Mouse (Mus musculus) embryonic facial prominence, embryonic 15.5 days (tissue): Measurements from ENCODE around the gene Ntsr1. TPM values are rescaled to one million over a fixed set of nuclear protein-coding genes. Genes with fewer than 3 reads are reported as not detected.

Experiments
- ATAC-seq: fragments of 200-750 bp; cut with Nextera tagmentation; 2 replicates; pipeline ENCODE4 v1.8.0; 2017; ENCODE audit warnings: low read depth, moderate TSS enrichment; ENCODE audit not compliant: insufficient number of reproducible peaks, low FRiP score, low TSS enrichment
- H3K27ac ChIP-seq: fragments of 300-500 bp; sonication (generic); replicated peaks from 2 replicates; pipeline ENCODE4 v1.5.1; 2015; ENCODE audit warnings: mild to moderate bottlenecking, inconsistent platforms
- H3K27me3 ChIP-seq: fragments of 300-500 bp; sonication (generic); 2 replicates; pipeline ENCODE4 v1.6.1; 2015; ENCODE audit warnings: inconsistent platforms
- H3K36me3 ChIP-seq: fragments of 300-500 bp; sonication (generic); 2 replicates; pipeline ENCODE4 v1.6.1; 2015; ENCODE audit warnings: mild to moderate bottlenecking, inconsistent platforms
- H3K4me1 ChIP-seq: fragments of 300-500 bp; sonication (generic); 2 replicates; pipeline ENCODE4 v1.6.1; 2015; ENCODE audit warnings: inconsistent platforms
- H3K4me2 ChIP-seq: fragments of 300-500 bp; sonication (generic); replicated peaks from 2 replicates; pipeline ENCODE4 v1.6.1; 2015; ENCODE audit warnings: mild to moderate bottlenecking, inconsistent platforms
- H3K4me3 ChIP-seq: fragments of 300-500 bp; sonication (generic); replicated peaks from 2 replicates; pipeline ENCODE4 v1.5.1; 2015; ENCODE audit warnings: mild to moderate bottlenecking, inconsistent platforms
- H3K9ac ChIP-seq: fragments of 300-500 bp; sonication (generic); 2 replicates; pipeline ENCODE4 v1.6.1; 2015; ENCODE audit warnings: inconsistent platforms
- H3K9me3 ChIP-seq: fragments of 300-500 bp; sonication (generic); replicated peaks from 2 replicates; pipeline ENCODE4 v1.6.1; 2016; ENCODE audit warnings: inconsistent platforms
- WGBS: fragments of 180-500 bp; shearing (Covaris S2); methylation state at CpG from one replicate; pipeline ENCODE4 v1.1.7; 2015; 5-methylcytosine and 5-hydroxymethylcytosine counted together
- polyA plus RNA-seq: library from polyadenylated mRNA; unstranded; fragments of >200 nt; fragmentation: Nextera tagmentation; extraction: Ambion mirVana; gene quantifications from 2 replicates; pipeline ENCODE4 v1.2.1, GENCODE M21; 2015

Gene Ntsr1
- polyA plus RNA-seq, 1 experiment from 2014 or later: 0.32 TPM

GRCm38 (mm10) chr2:180508455-180509115, 8.8 kb downstream of the Ntsr1 start:
- H3K36me3 ChIP-seq: no peaks in the 10 kb centered on the region
- no peak overlapping the region for H3K27ac ChIP-seq
- H3K27me3 ChIP-seq: 0 out of 2 replicates have a peak, but pooled peaks cover 4% of the 10 kb centered on the region
- H3K9me3 ChIP-seq: no peaks in the 10 kb centered on the region
- 60% methylated on average over 14 of the region's 14 CpGs for WGBS
- no peak overlapping the region for H3K9ac ChIP-seq
- no peak for ATAC-seq
- peaks cover 9% of the 10 kb centered on the region; the same call in 1 of the 2 replicates for H3K4me1 ChIP-seq
- H3K4me3 ChIP-seq: no peak overlapping the region
- H3K4me2 ChIP-seq: no peak overlapping the region

DNA sequence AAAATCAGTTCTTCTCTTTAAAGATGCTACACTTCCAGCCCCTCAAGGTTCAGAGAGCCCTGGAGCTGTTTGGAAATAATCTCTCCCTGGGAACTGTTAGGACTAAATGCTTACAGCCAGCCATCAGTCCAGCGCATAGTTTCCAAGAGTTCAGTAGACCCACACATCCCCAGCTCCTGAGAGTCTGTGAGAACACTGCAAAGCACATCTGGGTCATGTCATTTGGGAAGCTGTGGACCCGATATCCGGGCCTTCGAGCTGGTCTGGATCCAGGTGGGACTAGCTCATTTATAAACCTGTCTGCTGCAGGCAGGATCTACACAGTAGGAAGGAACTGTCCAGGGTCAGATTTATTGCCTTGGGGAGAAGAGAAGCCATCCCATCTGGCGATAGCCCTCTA, 11.1 kb downstream of the Ntsr1 start:
- no peak for ATAC-seq
- Histone ChIP-seq H3K9ac (no peak overlapping the region), H3K36me3 (no peaks in the 10 kb centered on the region), H3K27me3 (no peaks in the 10 kb centered on the region), H3K4me1 (peaks cover 9% of the 10 kb centered on the region; the same call in 1 of the 2 replicates), H3K4me2 (no peak overlapping the region), H3K4me3 (no peak overlapping the region), H3K27ac (no peak overlapping the region), H3K9me3 (no peaks in the 10 kb centered on the region)
- 68% methylated on average over 5 of the region's 5 CpGs for WGBS

DNA sequence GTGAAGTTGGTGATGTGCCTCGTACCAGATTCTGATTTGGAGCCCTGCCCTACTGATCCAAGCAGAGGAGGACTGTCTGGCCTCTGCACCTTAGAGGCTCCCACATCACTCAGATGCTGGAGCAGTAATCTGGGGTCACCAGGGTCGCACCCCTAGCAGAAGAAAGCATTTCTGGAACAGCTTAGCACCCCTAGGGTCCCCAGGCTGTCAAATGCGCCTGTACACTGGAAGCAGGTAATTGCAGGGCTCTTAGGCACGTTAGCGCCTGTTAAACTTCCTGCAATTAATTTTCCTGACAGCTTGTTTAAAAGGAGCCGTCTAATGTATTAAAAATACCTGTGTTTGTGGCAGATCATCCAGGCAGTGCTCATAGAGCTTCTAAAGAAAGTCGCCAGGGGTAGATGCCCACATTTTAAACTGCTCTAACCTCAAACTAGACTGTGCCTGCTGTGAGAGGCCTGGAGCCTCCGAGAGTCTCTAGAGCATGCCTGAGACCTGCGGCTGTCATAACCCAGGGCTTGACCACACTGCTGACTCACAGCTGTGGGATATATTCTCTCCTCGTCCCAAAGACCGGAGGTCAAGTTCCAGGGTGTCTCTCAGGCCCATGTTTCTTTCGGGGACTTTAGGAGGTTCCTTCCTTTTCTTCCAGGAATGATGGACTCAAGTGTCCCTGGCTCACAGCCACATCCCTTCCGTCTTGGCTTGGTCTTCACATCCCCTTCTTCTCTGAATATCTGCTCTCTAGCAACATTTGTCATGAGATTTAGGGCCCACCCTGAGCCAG, 12.3 kb downstream of the Ntsr1 start:
- H3K9me3 ChIP-seq: no peaks in the 10 kb centered on the region
- no peaks in the 10 kb centered on the region for H3K27me3 ChIP-seq
- H3K27ac ChIP-seq: no peak overlapping the region
- H3K9ac ChIP-seq: no peak overlapping the region
- H3K36me3 ChIP-seq: no peaks in the 10 kb centered on the region
- no peak for ATAC-seq
- 41% methylated on average over 13 of the region's 13 CpGs for WGBS
- peaks cover 9% of the 10 kb centered on the region; the same call in 1 of the 2 replicates for H3K4me1 ChIP-seq
- H3K4me2 ChIP-seq: no peak overlapping the region
- H3K4me3 ChIP-seq: no peak overlapping the region

GRCm38 (mm10) chr2:180513019-180513418, 13.2 kb downstream of the Ntsr1 start:
- H3K4me3 ChIP-seq: no peak overlapping the region
- H3K9me3 ChIP-seq: no peaks in the 10 kb centered on the region
- H3K27me3 ChIP-seq: no peaks in the 10 kb centered on the region
- WGBS: 54% methylated on average over 3 of the region's 3 CpGs
- no peak for ATAC-seq
- no peak overlapping the region for H3K27ac ChIP-seq
- no peak overlapping the region for H3K9ac ChIP-seq
- no peaks in the 10 kb centered on the region for H3K36me3 ChIP-seq
- H3K4me1 ChIP-seq: peaks cover 9% of the 10 kb centered on the region; the same call in 1 of the 2 replicates
- no peak overlapping the region for H3K4me2 ChIP-seq

DNA sequence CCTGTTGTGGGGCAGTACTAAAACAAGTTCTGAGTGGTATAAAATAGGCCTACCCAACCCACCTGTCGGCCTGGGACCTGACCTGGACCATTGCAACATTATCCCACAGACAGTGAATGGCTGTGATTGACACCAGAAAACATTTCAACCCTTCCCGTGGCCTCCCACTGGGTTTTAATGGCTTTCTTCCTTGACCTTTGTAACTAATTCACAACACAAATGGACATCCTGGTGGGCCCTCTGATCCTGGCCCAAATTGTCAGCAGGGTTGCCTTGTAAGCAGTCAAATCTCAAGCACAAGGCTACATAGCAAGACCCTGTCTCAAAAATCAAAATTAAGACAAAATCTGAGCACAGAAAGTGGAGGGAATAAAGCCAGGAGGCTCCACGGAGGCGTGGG, 14.1 kb downstream of the Ntsr1 start:
- H3K4me3 ChIP-seq: no peak overlapping the region
- no peaks in the 10 kb centered on the region for H3K27me3 ChIP-seq
- ATAC-seq: no peak
- H3K4me2 ChIP-seq: no peak overlapping the region
- 48% methylated on average over 4 of the region's 4 CpGs for WGBS
- H3K27ac ChIP-seq: no peak overlapping the region
- H3K9ac ChIP-seq: no peak overlapping the region
- no peaks in the 10 kb centered on the region for H3K36me3 ChIP-seq
- no peaks in the 10 kb centered on the region for H3K9me3 ChIP-seq
- peaks cover 9% of the 10 kb centered on the region; the same call in 1 of the 2 replicates for H3K4me1 ChIP-seq

DNA sequence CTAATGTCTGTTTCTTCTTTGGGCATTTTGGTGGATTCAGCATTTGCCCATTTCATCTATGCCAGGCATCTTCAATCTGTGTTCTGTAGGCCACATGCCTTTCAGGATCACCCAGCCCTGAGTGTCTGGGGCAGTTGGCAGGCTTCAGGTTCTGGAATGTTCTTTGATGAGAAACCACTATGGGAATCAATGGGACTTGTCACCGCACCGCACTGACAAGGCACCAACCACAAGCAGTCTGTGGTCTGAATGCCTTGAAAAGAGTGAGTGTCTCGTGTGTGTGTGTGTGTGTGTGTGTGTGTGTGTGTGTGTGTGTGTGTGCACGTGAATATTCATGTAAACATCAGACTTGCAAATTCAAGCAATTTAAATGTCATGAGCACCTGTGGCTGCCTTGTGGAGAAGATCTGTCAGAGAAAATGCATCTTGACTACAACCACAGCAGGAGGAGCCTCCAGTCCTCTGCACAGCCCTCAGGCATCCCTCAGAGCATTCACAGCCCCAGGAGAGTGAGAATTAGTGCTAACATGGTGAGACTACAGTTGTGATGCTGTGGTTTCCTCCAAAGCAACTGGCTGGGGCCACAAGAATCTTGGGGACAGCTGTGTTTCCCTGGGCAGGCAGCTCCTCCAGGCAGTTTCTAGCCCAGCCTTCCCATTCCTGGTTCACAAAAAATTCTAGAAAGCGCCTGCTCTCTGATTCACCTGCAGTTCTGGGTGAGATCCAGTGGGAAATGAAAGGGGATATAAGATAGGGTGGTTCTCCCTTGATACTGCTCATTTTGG, 21.9 kb downstream of the Ntsr1 start:
- Histone ChIP-seq H3K27ac (no peak overlapping the region), H3K9ac (no peak overlapping the region), H3K27me3 (no peaks in the 10 kb centered on the region; the same call in none of the 2 replicates), H3K36me3 (no peaks in the 10 kb centered on the region), H3K9me3 (no peaks in the 10 kb centered on the region), H3K4me1 (no peaks in the 10 kb centered on the region), H3K4me3 (no peak overlapping the region), H3K4me2 (no peak overlapping the region)
- WGBS: 58% methylated on average over 5 of the region's 5 CpGs
- no peak for ATAC-seq

DNA sequence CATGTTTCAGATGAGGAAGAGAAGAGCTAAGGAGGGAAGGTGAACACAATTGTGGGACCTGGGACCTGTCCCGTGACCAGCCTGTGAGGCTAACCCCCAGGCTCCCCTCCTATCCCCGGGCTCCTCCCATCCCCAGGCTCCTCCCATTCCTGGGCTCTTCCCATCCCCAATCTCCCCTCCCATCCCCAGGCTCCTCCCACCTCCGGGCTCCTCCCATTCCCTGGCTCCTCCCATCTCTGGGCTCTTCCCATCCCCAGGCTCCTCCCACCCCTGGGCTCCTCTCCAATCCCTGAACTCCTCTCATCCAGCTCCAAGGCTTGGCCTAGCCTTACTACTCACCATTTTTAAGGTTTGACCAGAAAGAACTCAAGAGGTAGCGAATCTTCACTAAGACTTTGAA, 23.0 kb downstream of the Ntsr1 start:
- H3K9ac ChIP-seq: no peak overlapping the region
- no peaks in the 10 kb centered on the region for H3K9me3 ChIP-seq
- no peaks in the 10 kb centered on the region for H3K36me3 ChIP-seq
- peak; percentile 15; the same call in 1 of the 2 replicates for ATAC-seq
- H3K27ac ChIP-seq: no peak overlapping the region
- no peaks in the 10 kb centered on the region for H3K4me1 ChIP-seq
- 75% methylated on average over 4 of the region's 4 CpGs for whole genome bisulfite sequencing
- H3K4me2 ChIP-seq: no peak overlapping the region
- peaks cover 6% of the 10 kb centered on the region for H3K27me3 ChIP-seq
- H3K4me3 ChIP-seq: no peak overlapping the region

DNA sequence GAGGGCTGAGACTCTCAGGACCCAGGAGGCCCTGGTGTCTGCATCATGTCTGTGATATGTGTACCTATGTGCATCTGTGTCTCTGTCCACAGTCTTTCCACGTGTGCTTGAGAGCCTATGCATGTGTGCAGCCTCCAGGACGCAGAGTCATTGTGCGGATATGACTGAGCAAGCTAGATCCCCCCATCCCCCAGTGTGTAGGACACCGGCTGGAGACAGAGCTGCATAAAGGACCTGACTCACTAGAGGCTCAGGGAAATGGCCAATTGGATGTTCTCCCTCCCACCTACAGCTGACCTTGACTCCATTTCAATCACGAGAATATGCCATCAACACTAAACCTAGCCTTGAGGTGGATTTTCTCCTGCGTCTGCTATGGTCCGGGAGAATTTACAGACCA, 27.7 kb downstream of the Ntsr1 start:
- 60% methylated on average over 7 of the region's 7 CpGs for WGBS
- H3K36me3 ChIP-seq: no peaks in the 10 kb centered on the region
- ATAC-seq: no peak
- peaks cover 14% of the 10 kb centered on the region for H3K4me1 ChIP-seq
- H3K4me3 ChIP-seq: no peak overlapping the region
- H3K9ac ChIP-seq: no peak overlapping the region
- no peaks in the 10 kb centered on the region for H3K9me3 ChIP-seq
- H3K4me2 ChIP-seq: no peak overlapping the region
- H3K27ac ChIP-seq: no peak overlapping the region
- peaks cover 24% of the 10 kb centered on the region for H3K27me3 ChIP-seq

GRCm38 (mm10) chr2:180527883-180528282, 28.1 kb downstream of the Ntsr1 start:
- peaks cover 19% of the 10 kb centered on the region for H3K4me1 ChIP-seq
- H3K27ac ChIP-seq: no peak overlapping the region
- no peaks in the 10 kb centered on the region for H3K36me3 ChIP-seq
- H3K9ac ChIP-seq: no peak overlapping the region
- peaks cover 24% of the 10 kb centered on the region for H3K27me3 ChIP-seq
- H3K9me3 ChIP-seq: no peaks in the 10 kb centered on the region
- WGBS: 11% methylated on average over 8 of the region's 8 CpGs
- no peak overlapping the region for H3K4me3 ChIP-seq
- no peak overlapping the region for H3K4me2 ChIP-seq
- no peak for ATAC-seq

GRCm38 (mm10) chr2:180530130-180530529, 30.4 kb downstream of the Ntsr1 start:
- ATAC-seq: no peak
- H3K4me2 ChIP-seq: no peak overlapping the region

DNA sequence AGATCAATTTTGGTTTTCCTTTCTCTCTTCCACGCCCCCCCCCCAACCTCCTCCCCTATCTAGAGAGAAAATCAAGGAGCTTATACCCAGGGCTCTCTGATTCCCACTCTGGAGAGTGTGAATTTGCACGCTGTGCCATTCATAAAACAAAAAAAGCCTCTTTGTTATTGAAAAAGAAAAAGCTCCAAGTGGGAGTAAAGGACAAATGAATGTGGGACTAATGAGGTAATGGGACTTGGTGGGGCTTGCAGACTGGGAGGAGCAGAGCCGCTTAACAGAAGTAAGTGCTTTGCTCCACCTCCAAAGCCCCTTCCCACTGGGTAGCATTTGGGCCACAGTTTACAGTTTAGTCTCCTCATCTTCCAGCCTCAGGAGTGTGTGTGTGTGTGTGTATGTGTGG, 30.8 kb downstream of the Ntsr1 start:
- no peak for ATAC-seq
- H3K4me3 ChIP-seq: no peak overlapping the region
- no peak overlapping the region for H3K4me2 ChIP-seq
- no peak overlapping the region for H3K27ac ChIP-seq
- no peak overlapping the region for H3K9ac ChIP-seq
- H3K36me3 ChIP-seq: no peaks in the 10 kb centered on the region
- no peaks in the 10 kb centered on the region for H3K9me3 ChIP-seq
- 19% methylated on average over 3 of the region's 3 CpGs for WGBS
- H3K27me3 ChIP-seq: peaks cover 24% of the 10 kb centered on the region
- peaks cover 26% of the 10 kb centered on the region for H3K4me1 ChIP-seq

More at GRCm38 (mm10) chr2:180530130-180530529, 30.4 kb downstream of the Ntsr1 start:
- H3K27ac ChIP-seq: no peak overlapping the region
- no peak overlapping the region for H3K4me3 ChIP-seq
- H3K9me3 ChIP-seq: no peaks in the 10 kb centered on the region
- peaks cover 24% of the 10 kb centered on the region for H3K27me3 ChIP-seq
- H3K9ac ChIP-seq: no peak overlapping the region
- no peaks in the 10 kb centered on the region for H3K36me3 ChIP-seq
- 24% methylated on average over 7 of the region's 7 CpGs for WGBS
- peaks cover 26% of the 10 kb centered on the region for H3K4me1 ChIP-seq
